Mouse (Mus musculus) heart, postnatal 14 days (tissue): ENCODE data around the gene Smarca2. TPM values are rescaled to one million over a fixed set of nuclear protein-coding genes. Genes with fewer than 3 reads are reported as not detected.
"Not testable (repeated sequence)": the region's sequence is repeated elsewhere in the genome, so short reads cannot be mapped to it uniquely, and the experiment has no call there.

ENCODE experiments used
- DNase-seq, 2 experiments: peaks; one replicate each; pipeline ENCODE4 v3.0.0; 2021 to 2022
- intact Hi-C: fragments of 180-260 bp; cut with DNase I; formaldehyde crosslinking; loops from one replicate; pipeline ENCODE4 v1.15.1; 2025
- total RNA-seq, 2 experiments: library from RNA; stranded (reverse); gene quantifications; 2 replicates each; pipeline ENCODE4 v1.2.3; 2021

Gene Smarca2
- total RNA-seq, 2 experiments from 2014 or later, result 61.7 to 71.6 TPM

- intact Hi-C loops, result loop anchor here (5.0 to 10.0 kb wide), 2 partner anchors 33 to 815 kb away; partner anchors contain the start of gene Pum3
- no peak for DNase-seq
These were observed 4.8 kb downstream of the Smarca2 start for GRCm38 (mm10) chr19:26609637-26610036.

DNA sequence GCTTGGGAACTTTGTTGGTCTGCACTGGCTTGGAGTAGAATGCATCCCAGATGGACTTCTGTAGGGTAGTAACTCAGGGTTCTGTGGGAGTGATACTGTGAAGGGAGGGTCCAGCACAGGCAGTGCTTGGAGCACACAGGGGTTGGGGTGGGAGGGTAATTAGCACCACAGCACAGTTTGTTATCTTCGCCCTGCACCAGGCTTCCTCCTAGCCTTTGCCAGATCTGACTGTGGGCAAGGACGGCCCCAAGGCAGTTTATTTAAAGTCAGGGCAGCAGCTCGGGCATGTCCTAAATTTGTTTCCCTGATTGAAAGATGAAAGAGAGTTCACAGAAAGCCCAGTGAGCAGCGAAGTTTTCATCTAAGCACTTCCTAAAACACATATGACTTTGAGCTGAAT, 8.1 kb downstream of the Smarca2 start:
- intact Hi-C loops, result no loop called here
- DNase-seq, result no peak

DNA sequence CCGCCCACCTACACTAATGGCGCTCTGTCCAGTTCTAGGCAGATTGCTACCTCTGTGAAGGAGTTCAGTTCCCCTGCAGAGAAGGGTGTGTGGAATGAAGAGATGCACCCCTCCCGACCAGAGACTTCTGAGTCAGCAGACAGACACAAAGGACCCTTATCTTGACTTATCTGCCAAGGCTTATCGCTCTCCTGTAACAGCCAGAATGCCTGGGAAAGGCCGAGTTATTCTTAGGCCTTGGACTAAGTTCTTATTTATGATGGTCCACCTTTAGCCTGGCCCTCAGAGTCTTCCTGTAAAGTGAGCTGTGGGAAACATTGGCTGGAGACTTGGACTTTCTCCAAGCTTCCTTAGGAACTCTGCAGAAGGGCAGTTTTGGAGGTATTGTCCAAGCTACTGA, 8.8 kb downstream of the Smarca2 start:
- intact Hi-C loops, result no loop called here
- peak in 1 of 2 experiments; percentile 20 for DNase-seq

DNA sequence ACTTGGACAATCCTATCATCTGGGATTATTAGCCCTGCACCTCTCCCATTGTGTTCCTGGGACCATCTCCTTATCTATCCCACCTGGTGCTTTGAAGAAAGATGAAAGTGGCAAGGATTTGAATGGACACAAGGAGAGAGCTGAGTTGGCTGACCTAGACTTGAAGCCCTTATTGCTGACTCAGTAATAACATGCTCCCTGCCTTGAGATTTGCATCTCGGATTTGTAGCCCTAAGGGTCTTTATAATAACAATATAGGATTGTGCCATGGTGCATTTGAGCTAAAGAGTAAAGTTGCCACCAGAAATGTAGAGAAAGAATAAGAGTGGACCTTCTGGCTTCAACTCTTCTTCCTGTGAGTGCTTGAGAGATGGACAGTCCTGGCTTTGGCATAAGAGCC, 11.4 kb downstream of the Smarca2 start:
- intact Hi-C loops, result no loop called here

DNA sequence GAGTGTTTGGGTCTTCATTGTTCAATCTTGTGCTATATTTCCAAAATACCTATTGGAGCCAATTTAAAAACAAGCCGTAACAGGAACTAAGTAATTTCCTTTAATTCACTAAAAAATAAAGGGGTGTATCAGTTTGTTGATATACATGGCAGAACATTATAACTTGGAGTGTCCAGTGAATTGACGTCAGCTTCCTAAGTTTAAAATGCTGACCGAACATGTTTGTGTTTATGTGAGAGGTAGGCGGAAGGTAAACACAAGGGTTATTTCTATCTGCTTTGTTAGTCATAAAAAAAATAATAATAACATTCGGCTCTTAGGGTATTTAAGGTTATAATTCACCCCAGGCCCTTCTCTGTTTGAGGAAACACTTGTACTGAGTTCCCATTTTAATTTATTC, 12.4 kb downstream of the Smarca2 start:
- no peak for DNase-seq
- intact Hi-C loops, result no loop called here

More for the DNA sequence above, 11.4 kb downstream of the Smarca2 start:
- DNase-seq, result no peak

DNA sequence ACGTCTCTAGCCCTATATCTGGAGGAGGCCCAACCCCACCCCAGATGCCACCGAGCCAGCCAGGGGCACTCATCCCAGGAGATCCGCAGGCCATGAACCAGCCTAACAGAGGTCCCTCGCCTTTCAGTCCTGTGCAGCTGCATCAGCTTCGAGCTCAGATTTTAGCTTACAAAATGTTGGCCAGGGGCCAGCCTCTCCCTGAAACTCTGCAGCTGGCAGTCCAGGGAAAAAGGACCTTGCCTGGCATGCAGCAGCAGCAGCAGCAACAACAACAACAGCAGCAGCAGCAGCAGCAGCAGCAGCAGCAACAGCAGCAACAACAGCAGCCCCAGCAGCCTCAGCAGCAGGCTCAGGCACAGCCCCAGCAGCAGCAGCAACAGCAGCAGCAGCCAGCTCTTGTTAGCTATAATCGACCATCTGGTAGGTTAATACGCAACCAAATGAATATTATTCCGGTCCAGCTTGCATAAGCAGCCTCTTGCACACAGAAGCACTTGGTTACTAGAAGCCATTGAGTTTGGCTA, 25.9 kb downstream of the Smarca2 start:
- DNase-seq, result peak; percentile 47 to 50
- intact Hi-C loops, result no loop called here

GRCm38 (mm10) chr19:26632228-26632627, 27.4 kb downstream of the Smarca2 start:
- no peak for DNase-seq
- intact Hi-C loops, result no loop called here

- intact Hi-C loops, result loop anchor here (5.0 kb wide), 1 partner anchor 33 kb away; the partner anchor contains the start of gene Smarca2
- DNase-seq, result no peak
These were observed 35.7 kb downstream of the Smarca2 start for GRCm38 (mm10) chr19:26640556-26640955.

DNA sequence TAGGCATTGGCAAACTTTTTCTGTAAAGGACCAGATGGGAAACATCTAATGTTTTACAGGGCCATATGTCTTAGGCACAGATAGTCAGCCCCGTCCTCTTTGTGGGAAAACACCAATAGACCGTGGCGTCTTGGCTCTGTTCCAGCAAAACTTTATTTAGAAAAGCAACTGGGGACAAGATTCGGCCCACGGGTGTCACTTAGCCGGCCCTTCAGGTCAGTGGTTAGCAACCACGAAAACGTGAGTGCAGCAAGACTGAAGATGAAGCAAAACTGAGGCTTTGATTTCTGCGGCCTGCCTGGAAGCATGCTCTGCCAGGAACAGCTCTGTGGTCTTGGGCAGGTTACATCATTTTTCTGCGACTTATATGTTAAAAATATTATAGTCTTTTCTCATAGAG, 36.4 kb downstream of the Smarca2 start:
- DNase-seq, result no peak
- intact Hi-C loops, result loop anchor here (5.0 kb wide), 1 partner anchor 34 kb away; the partner anchor contains the start of gene Smarca2

DNA sequence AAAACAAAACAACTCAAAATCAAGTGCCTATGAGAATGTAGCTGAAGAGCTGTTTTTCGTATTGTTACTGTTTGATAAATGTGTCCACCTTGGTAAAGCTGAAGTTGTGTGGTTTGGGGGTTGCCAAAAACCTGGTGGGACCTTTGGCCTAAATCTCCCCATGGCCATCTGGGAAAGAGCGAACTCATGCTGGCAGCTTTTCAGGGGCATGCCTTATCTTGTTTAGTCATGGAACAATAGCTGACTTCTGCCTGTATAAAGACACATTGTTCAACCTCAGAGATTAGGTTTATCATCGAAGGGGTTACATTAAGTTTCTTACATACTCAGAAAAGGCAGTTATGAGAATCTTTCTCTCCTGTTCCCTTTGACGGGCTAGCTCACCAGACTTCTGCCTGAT, 38.2 kb downstream of the Smarca2 start:
- intact Hi-C loops, result loop anchor here (5.0 kb wide), 1 partner anchor 36 kb away; the partner anchor contains the start of gene Smarca2
- DNase-seq, result peak; percentile 27 to 56

DNA sequence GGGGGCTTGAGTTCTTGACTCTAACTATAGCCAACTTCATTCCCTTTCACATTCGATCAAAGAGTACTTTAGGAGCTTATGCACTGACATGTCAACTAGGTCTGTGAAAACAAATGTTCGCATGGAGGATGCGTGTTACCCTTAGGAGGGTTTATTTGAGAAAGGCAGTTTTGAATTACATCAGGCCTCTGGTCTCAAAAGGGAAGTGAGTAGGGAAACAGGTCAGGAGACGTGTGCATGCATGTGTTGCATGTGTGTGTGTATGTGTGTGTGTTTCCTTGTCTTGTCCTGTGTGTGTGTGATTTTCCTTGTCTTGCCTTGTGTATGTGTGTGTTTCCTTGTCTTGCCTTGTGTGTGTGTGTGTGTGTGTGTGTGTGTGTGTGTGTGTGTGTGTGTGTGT, 39.1 kb downstream of the Smarca2 start:
- intact Hi-C loops, result loop anchor here (5.0 kb wide), 1 partner anchor 37 kb away; the partner anchor contains the start of gene Smarca2
- no peak for DNase-seq

DNA sequence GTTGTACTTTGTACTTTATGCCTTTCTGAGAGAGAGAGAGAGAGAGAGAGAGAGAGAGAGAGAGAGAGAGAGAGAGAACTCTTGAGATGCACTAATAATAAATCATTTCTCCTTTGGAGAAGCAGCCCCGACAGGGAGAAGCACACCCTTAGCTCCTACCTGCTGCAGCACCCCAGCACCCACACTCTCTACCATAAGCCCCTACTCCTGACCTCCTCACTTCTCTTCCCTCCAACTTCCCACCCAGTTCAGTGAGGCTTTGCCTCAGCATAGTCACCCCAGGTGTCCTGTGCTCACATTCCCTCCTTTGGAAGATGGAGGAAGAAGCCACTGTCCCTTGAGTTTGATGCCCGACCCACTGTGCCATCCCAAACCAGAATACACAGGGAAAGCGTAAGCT, 40.2 kb downstream of the Smarca2 start:
- no peak for DNase-seq
- intact Hi-C loops, result no loop called here

DNA sequence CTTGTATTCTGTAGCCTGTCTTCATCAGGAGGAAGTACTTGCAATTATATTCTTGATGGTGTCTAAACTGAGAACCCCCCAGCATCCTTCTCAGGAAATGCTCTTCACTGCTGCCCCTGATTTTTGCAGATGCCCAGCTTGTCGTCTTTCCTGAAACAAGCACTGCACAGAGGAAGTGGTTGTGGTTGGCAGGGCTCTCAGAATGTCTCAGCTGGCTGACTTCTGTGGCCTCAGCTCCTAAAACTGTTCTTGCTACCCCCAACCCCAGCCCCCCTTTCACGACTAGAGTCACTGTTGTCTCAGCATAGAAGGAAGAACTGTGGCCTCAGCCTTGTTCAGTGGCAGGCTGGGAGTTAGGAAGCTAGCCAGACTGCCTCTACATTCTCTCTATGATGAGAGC, 41.3 kb downstream of the Smarca2 start:
- DNase-seq, result no peak
- intact Hi-C loops, result no loop called here

DNA sequence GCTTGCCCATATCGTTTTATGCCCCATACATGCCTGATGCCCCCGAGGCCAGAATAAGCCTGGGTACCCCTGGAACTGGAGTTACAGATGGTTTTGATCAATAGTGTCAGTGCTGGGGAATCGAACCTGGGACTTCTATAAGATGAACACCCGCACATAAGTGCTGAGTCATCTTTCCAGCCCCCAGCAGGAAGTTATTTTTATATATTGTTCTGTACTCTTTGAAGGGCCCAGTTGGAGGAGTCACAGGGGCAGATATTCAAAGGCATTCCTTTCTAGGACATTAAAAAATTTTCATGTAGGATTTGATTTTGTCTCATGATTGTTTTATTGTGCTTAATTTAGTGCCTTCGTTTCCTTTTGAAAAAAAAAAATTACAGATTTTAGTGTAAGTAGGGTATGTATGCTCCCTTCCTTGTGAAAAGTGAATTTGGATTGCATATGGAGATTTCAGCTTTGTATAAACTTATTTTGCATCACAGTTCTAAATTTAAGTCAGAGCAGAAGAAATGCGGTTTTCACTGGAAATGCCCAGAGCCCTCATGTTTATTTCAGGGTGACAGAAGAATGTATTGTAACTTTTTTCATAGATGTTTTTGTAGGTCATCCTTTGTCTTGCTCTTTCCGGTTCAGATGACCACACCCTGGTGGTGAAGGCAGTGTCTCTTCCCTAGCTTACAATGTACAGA, 45.9 kb downstream of the Smarca2 start:
- intact Hi-C loops, result no loop called here
- no peak for DNase-seq

DNA sequence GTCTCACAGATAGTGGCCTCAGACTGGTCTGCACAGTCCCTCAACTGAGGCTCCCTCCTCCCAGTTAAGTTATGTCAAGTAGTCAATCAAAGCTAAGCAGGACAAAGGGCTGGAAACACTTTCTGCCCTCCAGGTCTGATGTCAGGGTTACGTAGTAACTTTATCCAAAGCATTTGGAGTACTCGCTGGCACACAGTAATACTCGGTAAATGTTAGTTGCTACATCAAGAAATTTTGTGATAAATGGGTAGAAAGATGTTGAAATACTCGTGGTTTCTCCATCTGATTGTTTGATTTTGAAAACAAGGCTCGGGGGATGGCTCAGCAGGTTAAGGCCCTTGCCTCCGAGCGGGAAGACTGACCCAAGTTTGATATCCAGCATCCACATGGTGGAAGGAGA, 53.5 kb downstream of the Smarca2 start:
- DNase-seq, result no peak
- intact Hi-C loops, result no loop called here

- intact Hi-C loops, result no loop called here
- no peak for DNase-seq
These were observed 55.1 kb downstream of the Smarca2 start for GRCm38 (mm10) chr19:26659976-26660375.

DNA sequence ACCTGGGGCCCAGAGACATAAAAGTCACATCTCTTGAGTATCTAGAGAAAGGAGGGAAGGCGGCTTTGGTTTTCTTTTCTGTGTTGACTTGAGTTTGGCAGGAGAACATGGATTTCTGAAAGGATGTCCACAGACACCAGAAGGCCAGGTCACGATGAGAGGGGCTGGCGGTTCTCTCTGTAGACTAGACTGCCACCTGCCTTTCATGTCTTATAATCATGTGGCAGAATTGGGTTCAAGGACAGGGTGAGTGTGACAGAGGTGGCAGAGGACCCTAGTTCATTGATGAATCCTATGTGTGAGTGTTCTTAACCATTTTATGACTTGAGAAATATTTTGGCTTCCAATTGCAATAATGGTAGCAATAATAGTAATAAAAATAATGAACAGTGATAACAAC, 56.3 kb downstream of the Smarca2 start:
- intact Hi-C loops, result no loop called here
- DNase-seq, result no peak

DNA sequence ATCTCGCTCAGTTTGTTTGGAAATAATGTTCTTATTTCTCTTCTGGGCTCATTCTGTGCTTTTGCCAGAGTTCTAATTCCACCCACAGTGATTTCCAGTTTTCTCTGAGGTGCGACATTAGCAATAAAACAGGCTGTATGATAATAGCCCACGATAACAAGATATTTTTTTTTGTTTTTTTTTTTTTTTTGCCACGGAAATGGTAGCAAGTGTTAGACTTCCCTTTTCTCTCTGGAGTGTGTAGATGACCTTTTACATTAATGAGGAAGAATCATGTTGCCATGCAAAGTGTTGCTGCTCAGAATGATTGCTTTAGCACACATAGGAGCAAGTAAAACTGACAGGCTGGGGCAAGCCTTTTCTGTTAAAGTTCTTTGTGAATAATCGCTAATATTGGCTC, 61.5 kb downstream of the Smarca2 start:
- intact Hi-C loops, result no loop called here
- no peak for DNase-seq

DNA sequence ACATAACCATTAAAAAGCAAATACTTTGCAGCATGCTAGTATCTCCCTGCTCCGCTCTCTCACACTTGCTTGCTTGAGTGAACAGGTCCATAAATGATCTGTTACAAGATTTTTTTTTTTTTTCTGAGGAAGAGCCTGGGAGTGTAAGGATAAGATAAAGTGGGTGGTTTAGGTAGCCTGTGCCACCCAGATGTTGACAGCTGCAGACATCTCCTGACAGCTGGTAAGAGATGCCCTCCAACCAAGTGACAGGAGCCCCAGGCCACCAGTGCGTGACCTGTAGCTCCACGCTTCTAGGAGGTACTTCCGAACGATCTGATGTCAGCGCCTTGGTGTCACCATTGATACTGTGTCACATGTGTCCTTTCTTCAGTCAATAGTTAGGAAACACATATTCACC, 65.2 kb downstream of the Smarca2 start:
- no peak for DNase-seq
- intact Hi-C loops, result no loop called here

DNA sequence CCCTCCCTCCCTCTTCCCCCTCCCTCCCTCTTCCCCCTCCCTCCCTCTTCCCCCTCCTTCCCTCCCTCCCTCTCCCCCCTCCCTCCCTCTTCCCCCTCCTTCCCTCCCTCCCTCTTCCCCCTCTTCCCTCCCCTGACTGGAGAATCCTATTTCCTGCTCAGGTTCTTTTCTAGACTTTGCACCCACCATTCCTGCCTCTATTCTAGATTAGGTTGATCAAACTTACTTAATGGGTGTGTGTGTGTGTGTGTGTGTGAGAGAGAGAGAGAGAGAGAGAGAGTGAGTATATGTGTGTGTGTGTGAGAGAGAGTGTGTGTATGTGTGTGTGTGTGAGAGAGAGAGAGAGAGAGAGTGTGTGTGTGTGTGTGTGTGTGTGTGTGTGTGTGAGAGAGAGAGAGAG, 66.6 kb downstream of the Smarca2 start:
- intact Hi-C loops, DNase-seq: not testable (repeated sequence)

DNA sequence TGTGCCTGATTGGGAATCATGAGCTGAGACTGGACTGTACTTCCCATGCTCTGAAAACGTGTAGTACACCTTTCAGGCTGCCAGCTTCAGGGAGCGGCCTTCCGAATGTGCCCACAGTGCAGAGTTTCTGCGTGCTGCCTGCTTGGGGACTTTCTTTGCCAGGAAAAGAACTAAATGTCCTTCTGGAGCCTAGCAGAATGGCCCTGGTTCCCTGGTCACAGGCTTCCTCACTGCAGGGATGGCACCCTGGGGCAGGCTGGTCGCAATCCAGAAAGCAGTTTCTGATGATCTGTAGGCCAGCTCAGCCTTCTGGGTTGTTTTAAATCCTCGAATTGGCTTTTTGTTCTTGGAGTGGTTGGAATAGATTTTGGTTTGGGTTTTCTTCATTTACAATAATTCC, 71.1 kb downstream of the Smarca2 start:
- no peak for DNase-seq
- intact Hi-C loops, result no loop called here

DNA sequence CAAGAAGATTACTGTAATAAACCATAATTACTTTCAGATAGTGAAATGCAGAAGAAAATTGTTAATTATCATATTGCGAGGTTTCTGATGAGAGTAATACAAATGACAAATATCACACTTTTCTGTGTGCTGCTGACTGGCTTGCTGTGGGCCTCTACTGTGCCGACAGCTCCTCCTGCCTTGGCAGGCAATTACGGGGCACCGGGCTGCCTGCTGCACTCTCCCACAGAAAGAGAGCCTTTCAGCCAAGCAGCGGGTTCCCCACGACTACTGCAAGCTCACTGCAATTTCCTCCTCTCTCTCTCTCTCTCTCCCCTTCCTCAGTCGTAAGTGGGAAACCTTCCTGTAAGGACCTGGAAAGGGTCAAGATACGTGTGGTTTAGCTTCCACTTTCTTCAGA, 73.7 kb downstream of the Smarca2 start:
- intact Hi-C loops, result no loop called here
- no peak for DNase-seq
